Mouse (Mus musculus) embryo, embryonic 11 days (tissue): ENCODE results near the gene Tmem242.

Experiments used
- DNase-seq: peaks from one replicate; pipeline ENCODE4 v3.0.0-alpha.2; 2015

Tmem242 gene

GRCm38 (mm10) chr17:5372951-5373350, 67.1 kb downstream of the Tmem242 start:
- DNase-seq, result no peak

DNA sequence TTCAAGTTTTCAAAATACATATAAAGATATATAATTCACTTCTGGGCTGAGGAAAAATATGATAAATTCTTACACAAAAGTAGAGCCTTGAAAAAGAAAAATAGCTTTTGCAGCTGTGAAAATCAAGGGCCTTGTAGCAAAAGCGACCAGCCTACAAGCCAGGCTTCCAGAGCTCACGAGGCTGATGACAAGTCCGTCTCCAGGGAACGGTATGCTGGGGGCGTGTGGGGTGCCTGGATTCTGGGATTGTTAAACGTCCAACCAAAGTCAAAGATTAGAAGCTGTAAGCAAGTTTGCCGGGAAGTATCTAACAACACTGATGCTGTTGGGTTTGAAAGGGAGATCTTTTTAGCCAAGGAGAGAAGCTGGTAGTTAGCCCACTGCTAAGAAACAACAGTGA, 68.5 kb downstream of the Tmem242 start:
- no peak for DNase-seq

- DNase-seq, result no peak
Observed at GRCm38 (mm10) chr17:5371032-5371431, 69.0 kb downstream of the Tmem242 start.

- DNase-seq, result peak; percentile 15
Observed at GRCm38 (mm10) chr17:5365992-5366398, 74.1 kb downstream of the Tmem242 start.
